Mouse (Mus musculus) C2C12 (cell line): ENCODE measurements at regions not wholly inside any gene's neighbourhood (a gene's known extent, or its start where the extent isn't known, plus 50 kb on each side); places are given as distances from the start of the nearest gene placed in this dataset.

Experiments used
- H3K27me3 ChIP-seq: one replicate; pipeline ENCODE4 v1.6.1; 2011; ENCODE audit not compliant: control insufficient read depth, insufficient read depth, insufficient read length
- H3K36me3 ChIP-seq: one replicate; pipeline ENCODE4 v1.6.1; 2011; ENCODE audit not compliant: control insufficient read depth, insufficient read depth
- H3K4me3 ChIP-seq: one replicate; pipeline ENCODE4 v1.5.1; 2011; ENCODE audit warnings: mild to moderate bottlenecking, control low read depth; ENCODE audit not compliant: poor library complexity, insufficient read depth, severe bottlenecking
- H3K79me2 ChIP-seq: one replicate; pipeline ENCODE4 v1.6.1; 2011; ENCODE audit not compliant: control insufficient read depth, insufficient read depth
- H3K79me3 ChIP-seq: one replicate; pipeline ENCODE4 v1.6.1; 2011; ENCODE audit warnings: low read depth, control low read depth
- H3ac ChIP-seq: one replicate; pipeline ENCODE3; 2011; ENCODE audit warnings: low read depth; ENCODE audit not compliant: control insufficient read depth, insufficient read length
- CEBPB ChIP-seq: IDR thresholded peaks from one replicate; pipeline ENCODE4 v1.6.1; 2011; ENCODE audit warnings: low read depth, mild to moderate bottlenecking, control low read depth, moderate library complexity
- CTCF ChIP-seq: IDR thresholded peaks from one replicate; pipeline ENCODE4 v1.5.1; 2011; ENCODE audit not compliant: control insufficient read depth, insufficient read depth, insufficient read length
- FOSL1 ChIP-seq: IDR thresholded peaks from one replicate; pipeline ENCODE4 v1.8.0; 2011; ENCODE audit warnings: mild to moderate bottlenecking, low read length; ENCODE audit not compliant: poor library complexity, insufficient read depth, severe bottlenecking
- MAX ChIP-seq: IDR thresholded peaks from one replicate; pipeline ENCODE4 v1.6.1; 2011; ENCODE audit warnings: mild to moderate bottlenecking, control low read depth
- MYOD1 ChIP-seq: IDR thresholded peaks from one replicate; pipeline ENCODE4 v1.6.1; 2011; ENCODE audit warnings: low read depth; ENCODE audit not compliant: control insufficient read depth, insufficient read length
- MYOG ChIP-seq: IDR thresholded peaks from one replicate; pipeline ENCODE4 v1.6.1; 2011; ENCODE audit not compliant: control insufficient read depth, insufficient read length; ENCODE audit errors: extremely low read depth
- USF1 ChIP-seq: IDR thresholded peaks from one replicate; pipeline ENCODE4 v1.6.1; 2011; ENCODE audit warnings: low read depth, mild to moderate bottlenecking, control low read depth, moderate library complexity

DNA sequence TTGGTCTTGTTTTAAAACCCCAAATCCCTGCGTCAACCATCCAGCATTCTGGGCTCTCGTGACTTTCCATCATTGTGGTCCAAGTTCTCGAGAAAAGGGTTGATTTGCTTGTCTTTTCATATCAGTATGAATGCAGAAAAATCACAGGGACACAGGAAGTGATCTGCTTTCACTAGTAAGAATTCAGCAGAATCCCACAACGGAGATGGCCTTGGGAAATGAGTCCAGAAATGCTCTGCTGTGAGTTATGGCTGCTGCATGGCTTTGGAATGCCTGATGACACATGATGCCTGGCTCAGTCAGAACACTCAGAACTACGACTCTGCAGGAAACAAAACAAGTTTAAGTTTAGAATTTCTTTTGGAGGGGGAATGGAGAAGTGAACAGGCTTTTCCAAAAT lies 156.7 kb upstream of the Zfhx3 start:
- Histone ChIP-seq H3K79me3 (no peaks in the 10 kb centered on the region), H3ac (no peak overlapping the region), H3K36me3 (no peaks in the 10 kb centered on the region), H3K27me3 (no peaks in the 10 kb centered on the region), H3K4me3 (no peak overlapping the region), H3K79me2 (no peaks in the 10 kb centered on the region)
- TF ChIP-seq CEBPB = no peak
- no peak for TF ChIP-seq MAX
- no peak for TF ChIP-seq MYOG

DNA sequence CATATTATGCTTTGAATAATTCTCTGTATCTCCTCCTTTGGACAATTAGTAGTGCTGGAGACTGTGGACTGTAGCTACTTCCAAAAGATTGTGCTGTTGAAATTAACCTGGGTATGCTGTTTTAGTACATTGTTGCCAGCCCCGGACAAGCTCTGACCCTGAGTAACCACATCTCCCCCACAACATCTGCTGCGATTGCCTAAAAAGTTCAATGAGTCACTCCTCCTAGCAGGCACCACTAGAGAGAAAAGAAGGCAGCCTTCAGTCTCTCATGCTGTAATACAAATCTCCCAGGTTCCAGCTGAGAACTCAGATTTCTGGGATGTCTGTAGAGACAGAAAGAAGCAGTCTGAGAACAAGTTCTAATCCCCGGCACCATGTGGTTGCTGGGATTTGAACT lies 150.2 kb upstream of the Zfhx3 start:
- no peaks in the 10 kb centered on the region for H3K79me2 ChIP-seq
- H3K27me3 ChIP-seq = no peaks in the 10 kb centered on the region
- TF ChIP-seq CTCF (no peak), MAX (no peak), CEBPB (no peak), USF1 (no peak), FOSL1 (no peak), MYOG (no peak), MYOD1 (no peak)
- no peak overlapping the region for H3K4me3 ChIP-seq
- no peaks in the 10 kb centered on the region for H3K79me3 ChIP-seq
- H3K36me3 ChIP-seq = no peaks in the 10 kb centered on the region
- no peak overlapping the region for H3ac ChIP-seq

DNA sequence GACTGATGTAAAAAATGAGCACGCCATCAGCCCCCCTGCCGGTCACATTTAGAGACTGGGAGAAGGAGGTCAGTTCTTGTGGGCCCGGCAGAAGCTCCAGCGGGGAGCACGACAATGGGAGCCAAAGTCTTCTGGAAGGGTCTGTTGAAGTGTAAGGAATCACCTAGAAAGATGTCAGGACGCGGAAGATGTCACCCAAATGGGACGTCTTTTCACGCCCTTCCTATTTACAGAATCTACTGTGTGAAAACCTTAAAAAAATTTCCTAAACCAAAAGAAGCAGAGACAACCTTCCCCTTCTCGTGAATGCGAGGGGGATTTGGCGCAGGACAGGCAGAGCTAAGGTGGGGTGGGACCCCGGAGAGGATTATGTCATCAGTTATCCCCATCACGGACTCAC lies 127.5 kb upstream of the Zfhx3 start:
- Histone ChIP-seq H3K36me3 (no peaks in the 10 kb centered on the region), H3ac (no peak overlapping the region), H3K27me3 (no peaks in the 10 kb centered on the region), H3K4me3 (no peak overlapping the region), H3K79me3 (no peaks in the 10 kb centered on the region), H3K79me2 (no peaks in the 10 kb centered on the region)
- no peak for TF ChIP-seq CTCF
- TF ChIP-seq MYOG = no peak
- TF ChIP-seq FOSL1 = no peak
- no peak for TF ChIP-seq USF1
- no peak for TF ChIP-seq MAX
- TF ChIP-seq CEBPB = no peak
- no peak for TF ChIP-seq MYOD1

- no peak overlapping the region for H3ac ChIP-seq
- no peaks in the 10 kb centered on the region for H3K36me3 ChIP-seq
- H3K79me3 ChIP-seq = no peaks in the 10 kb centered on the region
- no peaks in the 10 kb centered on the region for H3K27me3 ChIP-seq
- no peak for TF ChIP-seq CEBPB
- no peak for TF ChIP-seq USF1
- TF ChIP-seq MAX = no peak
- no peak for TF ChIP-seq FOSL1
- TF ChIP-seq MYOG = no peak
- TF ChIP-seq MYOD1 = no peak
- TF ChIP-seq CTCF = no peak
- no peaks in the 10 kb centered on the region for H3K79me2 ChIP-seq
- no peak overlapping the region for H3K4me3 ChIP-seq
These were observed 126.7 kb upstream of the Zfhx3 start for GRCm38 (mm10) chr8:107815775-107816174.

DNA sequence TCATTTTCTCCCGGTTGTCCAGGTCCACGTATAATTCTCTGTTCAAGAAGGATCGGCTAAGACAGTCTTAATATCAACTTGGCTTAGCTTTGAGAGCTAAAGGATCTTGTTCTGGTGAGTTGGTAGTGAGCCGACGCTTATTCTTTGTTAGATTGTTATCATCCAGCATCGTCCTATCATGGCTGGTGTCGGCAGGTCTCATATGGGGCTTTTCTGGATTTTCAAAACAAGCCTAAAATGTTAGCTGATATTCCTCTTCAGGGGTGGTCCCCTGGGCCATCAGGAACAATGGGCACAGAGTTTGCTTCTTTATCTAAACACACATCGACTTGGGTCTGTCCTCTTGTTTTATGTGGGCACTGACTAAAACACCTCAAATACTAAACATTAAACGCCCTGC lies 124.6 kb upstream of the Zfhx3 start:
- H3K79me2 ChIP-seq = no peaks in the 10 kb centered on the region
- H3ac ChIP-seq = no peak overlapping the region
- TF ChIP-seq FOSL1 (no peak), MYOG (no peak), MAX (no peak), USF1 (no peak)
- H3K36me3 ChIP-seq = no peaks in the 10 kb centered on the region
- no peaks in the 10 kb centered on the region for H3K27me3 ChIP-seq
- H3K79me3 ChIP-seq = no peaks in the 10 kb centered on the region
- H3K4me3 ChIP-seq = no peak overlapping the region

DNA sequence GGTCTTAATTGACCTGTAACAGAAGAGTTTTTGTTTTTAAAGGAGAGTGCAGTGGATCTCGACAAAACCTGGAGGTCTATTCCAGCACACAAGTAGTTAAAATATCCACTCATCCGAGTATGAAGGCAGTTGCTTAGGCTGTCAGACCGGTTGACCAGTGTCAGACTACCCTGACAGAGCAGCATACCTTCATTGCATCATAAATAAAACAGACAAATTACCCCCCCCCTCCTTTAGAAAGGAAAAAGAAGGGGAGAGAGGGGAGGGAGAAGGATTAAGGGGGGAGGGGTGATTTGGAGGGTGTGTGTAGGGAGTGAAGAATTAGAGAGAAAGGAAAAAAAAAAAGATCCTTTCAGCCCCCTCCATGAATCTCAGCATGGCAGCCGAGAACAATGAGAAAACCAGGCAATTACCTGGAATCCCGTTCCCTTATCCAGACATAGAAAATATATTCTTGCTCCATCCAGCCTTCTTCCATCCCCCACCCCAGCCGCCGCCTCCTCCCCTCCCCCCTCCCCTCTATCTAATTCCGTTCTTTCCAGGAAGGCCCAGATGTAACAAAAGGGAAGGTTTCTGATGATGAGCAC lies 122.2 kb upstream of the Zfhx3 start:
- Histone ChIP-seq H3K27me3 (no peaks in the 10 kb centered on the region), H3ac (no peak overlapping the region), H3K79me3 (no peaks in the 10 kb centered on the region), H3K4me3 (no peak overlapping the region), H3K36me3 (no peaks in the 10 kb centered on the region), H3K79me2 (no peaks in the 10 kb centered on the region)
- TF ChIP-seq FOSL1 (no peak), CEBPB (no peak), USF1 (no peak), MYOD1 (no peak), MYOG (no peak), CTCF (no peak), MAX (no peak)
